Mouse (Mus musculus): ENCODE results near the gene Arid4a. TPM values are rescaled to one million over a fixed set of nuclear protein-coding genes. Genes with fewer than 3 reads are reported as not detected.

The Arid4a gene
- polyA plus RNA-seq, 1 experiment from 2014 or later = 40.4 TPM

- Histone ChIP-seq H3K9ac (ENCODE audit: low read length) (no peak overlapping the region), H3K4me2 (ENCODE audit: low read depth, low read length) (no peak overlapping the region), H3K4me3 (replicated peaks; ENCODE audit: low read length) (no peak overlapping the region), H3K9me3 (replicated peaks; ENCODE audit: control insufficient read depth, low read length) (no peaks in the 10 kb centered on the region), H3K27ac (ENCODE audit: low read length) (no peak overlapping the region), H3K27me3 (ENCODE audit: control insufficient read depth, insufficient read depth, low read length) (no peaks in the 10 kb centered on the region), H3K4me1 (ENCODE audit: control insufficient read depth, insufficient read depth, low read length) (no peaks in the 10 kb centered on the region), H3K36me3 (ENCODE audit: control insufficient read depth, insufficient read depth, low read length) (no peaks in the 10 kb centered on the region)
- no peak for ATAC-seq (ENCODE audit: insufficient read depth, low FRiP score)
- WGBS = 79% methylated on average over 10 of the region's 10 CpGs
These were observed 97.3 kb downstream of the Arid4a start for GRCm38 (mm10) chr12:71113074-71113473.

DNA sequence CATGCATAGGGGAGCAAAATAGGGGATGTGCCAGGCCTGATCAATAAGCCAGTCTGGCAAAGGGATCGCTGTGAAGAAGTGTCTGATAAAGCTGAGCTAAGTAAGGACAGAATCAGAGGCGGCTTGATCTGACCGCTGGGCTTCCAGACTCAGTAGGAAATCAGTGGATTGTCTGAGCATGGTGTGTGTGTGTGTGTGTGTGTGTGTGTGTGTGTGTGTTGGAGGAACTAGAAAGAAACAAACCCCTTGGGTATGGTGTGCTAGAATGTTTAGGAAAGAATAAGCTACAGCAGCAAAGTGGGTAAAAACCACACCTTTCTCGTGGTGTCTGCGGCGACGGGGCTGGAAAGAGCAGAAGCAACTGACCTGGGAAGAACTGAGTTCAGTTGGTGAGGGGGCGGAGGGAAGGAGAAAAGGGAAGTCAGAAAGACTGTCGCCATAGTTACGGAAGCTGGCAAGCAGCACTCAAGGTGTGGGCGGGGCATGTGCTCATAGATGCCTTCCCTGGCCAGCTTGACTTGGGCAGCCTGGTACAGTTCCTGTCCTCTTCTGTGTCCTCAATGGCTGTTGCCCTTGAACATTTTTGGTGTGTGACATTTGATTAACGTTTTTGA lies 98.0 kb downstream of the Arid4a start:
- Histone ChIP-seq H3K27me3 (ENCODE audit: control insufficient read depth, insufficient read depth, low read length) (no peaks in the 10 kb centered on the region), H3K4me2 (ENCODE audit: low read depth, low read length) (no peak overlapping the region), H3K9ac (ENCODE audit: low read length) (no peak overlapping the region), H3K27ac (ENCODE audit: low read length) (no peak overlapping the region), H3K9me3 (replicated peaks; ENCODE audit: control insufficient read depth, low read length) (no peaks in the 10 kb centered on the region), H3K4me3 (replicated peaks; ENCODE audit: low read length) (no peak overlapping the region), H3K4me1 (ENCODE audit: control insufficient read depth, insufficient read depth, low read length) (no peaks in the 10 kb centered on the region), H3K36me3 (ENCODE audit: control insufficient read depth, insufficient read depth, low read length) (no peaks in the 10 kb centered on the region)
- 30% methylated on average over 12 of the region's 12 CpGs for WGBS
- ATAC-seq (ENCODE audit: insufficient read depth, low FRiP score) = 0 out of 2 replicates have a peak, but pooled peaks have one; percentile 40

DNA sequence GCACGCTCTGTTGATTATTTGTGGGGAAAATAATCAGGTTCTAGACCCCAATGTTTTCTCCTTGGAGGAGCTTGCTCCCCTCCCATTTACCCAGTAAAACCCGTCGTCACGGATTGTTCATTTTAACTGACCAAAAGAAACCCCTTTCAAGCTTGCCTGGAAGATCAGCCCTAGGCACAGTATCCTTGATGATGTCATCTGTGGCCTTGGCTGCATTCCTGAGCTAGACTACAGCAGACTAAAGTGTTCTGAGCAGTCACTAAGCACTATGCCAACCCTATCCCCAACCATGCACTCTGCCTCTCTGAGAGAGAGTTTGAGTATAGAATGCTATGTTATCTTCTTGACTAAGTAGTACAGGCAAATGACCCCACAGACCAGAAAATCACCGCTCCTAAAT lies 100.6 kb downstream of the Arid4a start:
- no peak overlapping the region for H3K4me3 ChIP-seq (replicated peaks; ENCODE audit: low read length)
- H3K36me3 ChIP-seq (ENCODE audit: control insufficient read depth, insufficient read depth, low read length) = no peaks in the 10 kb centered on the region
- no peaks in the 10 kb centered on the region for H3K27me3 ChIP-seq (ENCODE audit: control insufficient read depth, insufficient read depth, low read length)
- no peak overlapping the region for H3K27ac ChIP-seq (ENCODE audit: low read length)
- no peak overlapping the region for H3K9ac ChIP-seq (ENCODE audit: low read length)
- H3K4me2 ChIP-seq (ENCODE audit: low read depth, low read length) = no peak overlapping the region
- 76% methylated on average over 5 of the region's 5 CpGs for WGBS
- H3K9me3 ChIP-seq (replicated peaks; ENCODE audit: control insufficient read depth, low read length) = no peaks in the 10 kb centered on the region
- no peaks in the 10 kb centered on the region for H3K4me1 ChIP-seq (ENCODE audit: control insufficient read depth, insufficient read depth, low read length)
- no peak for ATAC-seq (ENCODE audit: insufficient read depth, low FRiP score)

- Histone ChIP-seq H3K4me3 (replicated peaks; ENCODE audit: low read length) (no peak overlapping the region), H3K36me3 (ENCODE audit: control insufficient read depth, insufficient read depth, low read length) (no peaks in the 10 kb centered on the region), H3K27me3 (ENCODE audit: control insufficient read depth, insufficient read depth, low read length) (no peaks in the 10 kb centered on the region), H3K27ac (ENCODE audit: low read length) (no peak overlapping the region), H3K4me2 (ENCODE audit: low read depth, low read length) (no peak overlapping the region), H3K4me1 (ENCODE audit: control insufficient read depth, insufficient read depth, low read length) (no peaks in the 10 kb centered on the region), H3K9me3 (replicated peaks; ENCODE audit: control insufficient read depth, low read length) (no peaks in the 10 kb centered on the region), H3K9ac (ENCODE audit: low read length) (no peak overlapping the region)
- ATAC-seq (ENCODE audit: insufficient read depth, low FRiP score) = no peak
- WGBS = 86% methylated on average over 10 of the region's 10 CpGs
These were observed 106.9 kb downstream of the Arid4a start for GRCm38 (mm10) chr12:71122731-71123130.

DNA sequence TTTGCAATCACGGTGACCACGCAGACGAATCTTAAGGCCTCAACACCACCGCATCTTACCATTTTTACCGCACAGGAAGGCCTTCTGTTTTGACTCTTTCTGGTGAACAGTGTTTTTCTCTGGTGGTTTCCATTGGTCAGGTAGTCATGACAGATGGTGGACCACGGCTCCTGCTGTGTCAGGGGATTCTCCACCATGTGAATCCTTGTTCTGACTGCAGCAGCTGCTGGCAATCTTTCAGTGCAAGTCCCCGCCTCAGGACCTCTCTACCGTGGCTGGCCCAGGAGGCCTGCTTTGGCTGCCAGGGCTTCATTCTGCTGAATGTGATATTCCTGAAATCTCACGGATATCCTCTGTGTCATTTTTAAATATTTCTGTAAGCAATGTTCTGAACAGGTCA lies 107.5 kb downstream of the Arid4a start:
- Histone ChIP-seq H3K36me3 (ENCODE audit: control insufficient read depth, insufficient read depth, low read length) (no peaks in the 10 kb centered on the region), H3K4me3 (replicated peaks; ENCODE audit: low read length) (no peak overlapping the region), H3K9me3 (replicated peaks; ENCODE audit: control insufficient read depth, low read length) (no peaks in the 10 kb centered on the region), H3K27me3 (ENCODE audit: control insufficient read depth, insufficient read depth, low read length) (no peaks in the 10 kb centered on the region), H3K4me1 (ENCODE audit: control insufficient read depth, insufficient read depth, low read length) (no peaks in the 10 kb centered on the region), H3K9ac (ENCODE audit: low read length) (no peak overlapping the region), H3K27ac (ENCODE audit: low read length) (no peak overlapping the region), H3K4me2 (ENCODE audit: low read depth, low read length) (no peak overlapping the region)
- WGBS = 84% methylated on average over 9 of the region's 9 CpGs
- ATAC-seq (ENCODE audit: insufficient read depth, low FRiP score) = no peak

DNA sequence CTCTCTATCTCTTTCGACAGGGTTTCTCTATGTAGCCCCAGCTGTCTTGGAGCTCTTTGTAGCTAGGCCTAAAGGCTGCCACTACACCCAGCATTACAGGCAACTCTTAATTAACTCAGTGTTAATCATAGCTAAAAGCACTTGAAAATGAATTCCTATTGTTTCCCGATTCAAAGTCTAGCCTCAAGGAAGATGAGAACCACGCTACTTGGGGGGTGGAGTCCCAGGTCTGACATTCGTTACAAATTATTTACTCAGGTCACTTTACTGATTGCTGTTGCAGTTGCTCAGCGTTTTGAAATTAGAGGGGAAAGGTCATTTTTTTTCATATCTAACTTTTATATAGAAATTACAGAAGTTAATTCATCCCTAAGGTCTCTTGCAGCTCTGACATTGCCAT lies 119.8 kb downstream of the Arid4a start:
- no peak overlapping the region for H3K27ac ChIP-seq (ENCODE audit: low read length)
- peaks cover 16% of the 10 kb centered on the region for H3K4me1 ChIP-seq (ENCODE audit: control insufficient read depth, insufficient read depth, low read length)
- no peaks in the 10 kb centered on the region for H3K27me3 ChIP-seq (ENCODE audit: control insufficient read depth, insufficient read depth, low read length)
- H3K9ac ChIP-seq (ENCODE audit: low read length) = peak overlapping the region; percentile 54
- peak overlapping the region; percentile 77 for H3K4me2 ChIP-seq (ENCODE audit: low read depth, low read length)
- H3K9me3 ChIP-seq (replicated peaks; ENCODE audit: control insufficient read depth, low read length) = no peaks in the 10 kb centered on the region
- no peak for ATAC-seq (ENCODE audit: insufficient read depth, low FRiP score)
- peaks cover 3% of the 10 kb centered on the region; the same call in 1 of the 2 replicates for H3K36me3 ChIP-seq (ENCODE audit: control insufficient read depth, insufficient read depth, low read length)
- peak overlapping the region; percentile 98 for H3K4me3 ChIP-seq (replicated peaks; ENCODE audit: low read length)
- WGBS = 26% methylated on average over 5 of the region's 5 CpGs

GRCm38 (mm10) chr12:71136130-71136973 lies 120.6 kb downstream of the Arid4a start, which contains the start of the genes Timm9 and 2700049A03Rik:
TSS of gene Timm9 (minus strand) at chr12:71136684.
TSS of gene 2700049A03Rik (plus strand) at chr12:71136848.
- WGBS = under 1% methylated on average over 52 of the region's 52 CpGs

DNA sequence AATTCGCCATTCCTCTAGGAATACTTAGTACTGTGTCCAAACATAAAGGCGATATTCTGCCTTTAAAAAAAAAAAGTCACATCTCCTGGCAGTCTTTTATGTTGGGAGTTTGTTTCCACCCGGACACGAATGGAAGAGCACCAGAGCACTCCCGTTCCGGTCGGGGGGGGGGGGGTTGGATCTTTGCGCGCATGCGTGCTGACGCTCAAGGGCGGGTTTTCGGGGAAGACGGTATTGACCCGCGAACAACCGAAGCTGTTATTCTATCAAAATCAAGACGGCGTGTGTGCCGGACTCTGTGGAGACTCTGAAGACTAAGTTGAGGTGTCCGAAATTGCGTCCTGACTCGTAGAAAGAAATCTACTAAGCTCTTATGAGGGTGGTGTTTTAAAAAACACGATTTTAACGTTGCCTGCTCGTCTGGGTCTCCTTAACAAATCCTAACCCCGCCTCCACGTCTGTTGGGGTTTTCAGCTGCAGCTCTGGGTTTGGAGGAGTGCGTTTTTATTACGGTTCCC lies 121.2 kb downstream of the Arid4a start:
- under 1% methylated on average over 30 of the region's 30 CpGs for WGBS
- peak overlapping the region; percentile 96 for H3K4me2 ChIP-seq (ENCODE audit: low read depth, low read length)
- peak overlapping the region; percentile 98 for H3K4me3 ChIP-seq (replicated peaks; ENCODE audit: low read length)
- peaks cover 16% of the 10 kb centered on the region for H3K4me1 ChIP-seq (ENCODE audit: control insufficient read depth, insufficient read depth, low read length)
- no peaks in the 10 kb centered on the region for H3K27me3 ChIP-seq (ENCODE audit: control insufficient read depth, insufficient read depth, low read length)
- H3K9me3 ChIP-seq (replicated peaks; ENCODE audit: control insufficient read depth, low read length) = no peaks in the 10 kb centered on the region
- H3K9ac ChIP-seq (ENCODE audit: low read length) = peak overlapping the region; percentile 96
- ATAC-seq (ENCODE audit: insufficient read depth, low FRiP score) = peak; percentile 86
- H3K27ac ChIP-seq (ENCODE audit: low read length) = peak overlapping the region; percentile 79
- peaks cover 3% of the 10 kb centered on the region; the same call in 1 of the 2 replicates for H3K36me3 ChIP-seq (ENCODE audit: control insufficient read depth, insufficient read depth, low read length)

More at GRCm38 (mm10) chr12:71136130-71136973, 120.6 kb downstream of the Arid4a start, which contains the start of the genes Timm9 and 2700049A03Rik:
- peaks cover 16% of the 10 kb centered on the region for H3K4me1 ChIP-seq (ENCODE audit: control insufficient read depth, insufficient read depth, low read length)
- peak; percentile 90 for ATAC-seq (ENCODE audit: insufficient read depth, low FRiP score)
- H3K36me3 ChIP-seq (ENCODE audit: control insufficient read depth, insufficient read depth, low read length) = peaks cover 6% of the 10 kb centered on the region; the same call in 1 of the 2 replicates
- H3K4me2 ChIP-seq (ENCODE audit: low read depth, low read length) = peak within 1 kb of the TSS; percentile 96
- H3K27ac ChIP-seq (ENCODE audit: low read length) = peak within 1 kb of the TSS; percentile 79
- H3K27me3 ChIP-seq (ENCODE audit: control insufficient read depth, insufficient read depth, low read length) = no peaks in the 10 kb centered on the region
- H3K4me3 ChIP-seq (replicated peaks; ENCODE audit: low read length) = peak within 1 kb of the TSS; percentile 98
- H3K9ac ChIP-seq (ENCODE audit: low read length) = peak within 1 kb of the TSS; percentile 96
- H3K9me3 ChIP-seq (replicated peaks; ENCODE audit: control insufficient read depth, low read length) = no peaks in the 10 kb centered on the region

DNA sequence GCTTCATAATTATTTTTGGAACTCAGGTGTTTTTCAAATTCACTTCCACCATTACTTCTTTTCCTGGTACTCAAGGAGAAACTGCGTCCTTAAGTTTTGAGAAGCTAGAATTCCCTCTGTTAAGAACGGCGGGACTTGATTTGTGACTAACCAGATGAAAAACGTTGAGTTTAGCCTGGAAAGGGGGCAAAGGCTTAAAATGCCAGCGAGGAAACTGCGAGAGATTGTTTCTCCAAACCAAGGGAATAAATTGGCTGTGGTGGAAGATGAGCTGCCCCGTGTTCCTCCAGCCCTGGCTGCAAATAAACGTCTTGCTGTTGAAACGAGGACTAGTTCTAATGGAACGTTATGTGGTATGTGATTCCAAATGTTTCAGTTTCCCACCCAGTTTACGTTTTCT lies 121.9 kb downstream of the Arid4a start:
- Histone ChIP-seq H3K9me3 (replicated peaks; ENCODE audit: control insufficient read depth, low read length) (no peaks in the 10 kb centered on the region), H3K9ac (ENCODE audit: low read length) (peak overlapping the region; percentile 76), H3K27me3 (ENCODE audit: control insufficient read depth, insufficient read depth, low read length) (no peaks in the 10 kb centered on the region), H3K27ac (ENCODE audit: low read length) (no peak overlapping the region; the same call in 1 of the 2 replicates), H3K4me2 (ENCODE audit: low read depth, low read length) (peak overlapping the region; percentile 96), H3K4me1 (ENCODE audit: control insufficient read depth, insufficient read depth, low read length) (peaks cover 16% of the 10 kb centered on the region), H3K4me3 (replicated peaks; ENCODE audit: low read length) (peak overlapping the region; percentile 98), H3K36me3 (ENCODE audit: control insufficient read depth, insufficient read depth, low read length) (peaks cover 3% of the 10 kb centered on the region; the same call in 1 of the 2 replicates)
- ATAC-seq (ENCODE audit: insufficient read depth, low FRiP score) = no peak
- 1% methylated on average over 11 of the region's 11 CpGs for WGBS

Measured in stomach, embryonic 16.5 days (tissue).